Mouse (Mus musculus) MEL (cell line): ENCODE measurements around the gene Azi2. TPM values are rescaled to one million over a fixed set of nuclear protein-coding genes. Genes with fewer than 3 reads are reported as not detected.

Experiments
- DNase-seq: peaks from one replicate; pipeline ENCODE4 v3.0.0; 2011; ENCODE audit warnings: low read depth, low spot score
- H3K27ac ChIP-seq: 2 replicates; pipeline ENCODE4 v1.5.1; 2012; ENCODE audit warnings: low read depth, mild to moderate bottlenecking, control low read depth, low read length, moderate library complexity; ENCODE audit not compliant: control insufficient read depth
- H3K27me3 ChIP-seq, 2 experiments: fragments of 150-350 bp in 1 of 2; sonication (generic) in 1 of 2; 2 replicates each; pipeline ENCODE4 v1.6.1; 2012; ENCODE audit warnings: low read length in 2 of 2, mild to moderate bottlenecking in 2 of 2, improper control_type of control experiment in 1 of 2, moderate library complexity in 1 of 2; ENCODE audit not compliant: insufficient read depth in 2 of 2, control insufficient read depth in 1 of 2
- H3K36me3 ChIP-seq, 2 experiments: 2 replicates each; pipeline ENCODE4 v1.6.1; 2012 to 2014; ENCODE audit warnings: low read length in 2 of 2, improper control_type of control experiment in 1 of 2, inconsistent platforms in 1 of 2, mild to moderate bottlenecking in 1 of 2; ENCODE audit not compliant: insufficient read depth in 2 of 2, control insufficient read depth in 1 of 2
- H3K4me1 ChIP-seq, 2 experiments: fragments of 150-350 bp in 1 of 2; sonication (generic) in 1 of 2; 2 replicates each; pipeline ENCODE4 v1.6.1; 2012; ENCODE audit warnings: low read length in 2 of 2, improper control_type of control experiment in 1 of 2, mild to moderate bottlenecking in 1 of 2; ENCODE audit not compliant: insufficient read depth in 2 of 2, control insufficient read depth in 1 of 2
- H3K4me3 ChIP-seq, 2 experiments: fragments of 150-350 bp in 1 of 2; sonication (generic) in 1 of 2; 2 replicates each; pipeline ENCODE4 v1.5.1; 2012; ENCODE audit warnings: low read depth in 2 of 2, low read length in 2 of 2, mild to moderate bottlenecking in 2 of 2, moderate library complexity in 2 of 2, control low read depth in 1 of 2, improper control_type of control experiment in 1 of 2; ENCODE audit not compliant: control insufficient read depth in 1 of 2, insufficient read depth in 1 of 2
- H3K79me2 ChIP-seq: 2 replicates; pipeline ENCODE4 v1.6.1; 2012; ENCODE audit warnings: mild to moderate bottlenecking, low read length, moderate library complexity; ENCODE audit not compliant: control insufficient read depth, poor library complexity, insufficient read depth
- H3K9ac ChIP-seq: 2 replicates; pipeline ENCODE4 v1.6.1; 2012; ENCODE audit warnings: low read depth, mild to moderate bottlenecking, control low read depth, low read length, moderate library complexity; ENCODE audit not compliant: control insufficient read depth, poor library complexity, severe bottlenecking
- H3K9me3 ChIP-seq: fragments of 150-350 bp; sonication (generic); replicated peaks from 2 replicates; pipeline ENCODE4 v1.6.1; 2012; ENCODE audit warnings: mild to moderate bottlenecking, low read length, improper control_type of control experiment, moderate library complexity; ENCODE audit not compliant: insufficient read depth
- CTCF ChIP-seq, 3 experiments: IDR thresholded peaks in 2 of 3; conservative IDR thresholded peaks in 1 of 3; 2 replicates each; pipeline ENCODE4 v1.5.1; 2011 to 2012; ENCODE audit warnings: low read length in 3 of 3, low read depth in 2 of 3, mild to moderate bottlenecking in 2 of 3, improper control_type of control experiment in 1 of 3, inconsistent platforms in 1 of 3, mixed read lengths in 1 of 3, moderate library complexity in 1 of 3; ENCODE audit not compliant: control insufficient read depth in 1 of 3, insufficient read depth in 1 of 3, poor library complexity in 1 of 3, severe bottlenecking in 1 of 3
- E2F4 ChIP-seq: IDR thresholded peaks from 2 replicates; pipeline ENCODE4 v1.6.1; 2011; ENCODE audit warnings: low read depth, low read length, improper control_type of control experiment, borderline replicate concordance
- ELF1 ChIP-seq: IDR thresholded peaks from 2 replicates; pipeline ENCODE4 v1.6.1; 2014; ENCODE audit warnings: low read depth, mild to moderate bottlenecking, inconsistent platforms, low read length, improper control_type of control experiment, moderate library complexity
- EP300 ChIP-seq, 2 experiments: IDR thresholded peaks; 2 replicates each; pipeline ENCODE4 v1.6.1; 2011; ENCODE audit warnings: improper control_type of control experiment in 2 of 2, low read length in 2 of 2, low read depth in 1 of 2, mild to moderate bottlenecking in 1 of 2
- ETS1 ChIP-seq: IDR thresholded peaks from 2 replicates; pipeline ENCODE4 v1.6.1; 2012; ENCODE audit warnings: low read depth, mild to moderate bottlenecking, inconsistent platforms, low read length, improper control_type of control experiment, moderate library complexity
- GABPA ChIP-seq: IDR thresholded peaks from 2 replicates; pipeline ENCODE4 v1.6.1; 2012; ENCODE audit warnings: low read depth, mild to moderate bottlenecking, inconsistent platforms, low read length, improper control_type of control experiment, moderate library complexity
- GATA1 ChIP-seq: IDR thresholded peaks from 2 replicates; pipeline ENCODE4 v1.6.1; 2011; ENCODE audit warnings: low read depth, low read length, improper control_type of control experiment
- MAX ChIP-seq: IDR thresholded peaks from 2 replicates; pipeline ENCODE4 v1.6.1; 2011; ENCODE audit warnings: low read length, improper control_type of control experiment
- MEF2A ChIP-seq: IDR thresholded peaks from 2 replicates; pipeline ENCODE4 v1.6.1; 2014; ENCODE audit warnings: low read depth, mild to moderate bottlenecking, inconsistent platforms, low read length, improper control_type of control experiment; ENCODE audit not compliant: poor library complexity, insufficient replicate concordance, severe bottlenecking; ENCODE audit errors: extremely low read depth
- MXI1 ChIP-seq: IDR thresholded peaks from 2 replicates; pipeline ENCODE4 v1.6.1; 2011; ENCODE audit warnings: mild to moderate bottlenecking, low read depth, low read length, improper control_type of control experiment
- POLR2AphosphoS2 ChIP-seq: IDR thresholded peaks from 2 replicates; pipeline ENCODE4 v1.6.1; 2011; ENCODE audit warnings: low read length, improper control_type of control experiment
- POLR2AphosphoS5 ChIP-seq: IDR thresholded peaks from 2 replicates; pipeline ENCODE4 v1.6.1; 2012; ENCODE audit warnings: low read depth, borderline replicate concordance, mild to moderate bottlenecking, inconsistent platforms, low read length, moderate library complexity, mixed read lengths
- RCOR1 ChIP-seq: IDR thresholded peaks from 2 replicates; pipeline ENCODE4 v1.6.1; 2012; ENCODE audit warnings: low read depth, mild to moderate bottlenecking, inconsistent platforms, low read length, improper control_type of control experiment
- TAL1 ChIP-seq: IDR thresholded peaks from 2 replicates; pipeline ENCODE4 v1.6.1; 2012; ENCODE audit warnings: mild to moderate bottlenecking, inconsistent platforms, low read length, moderate library complexity, mixed read lengths
- TBP ChIP-seq: IDR thresholded peaks from 2 replicates; pipeline ENCODE4 v1.8.0; 2011; ENCODE audit warnings: low read depth, low read length, improper control_type of control experiment
- TCF12 ChIP-seq: IDR thresholded peaks from 2 replicates; pipeline ENCODE4 v1.6.1; 2014; ENCODE audit warnings: low read depth, mild to moderate bottlenecking, inconsistent platforms, low read length, improper control_type of control experiment, moderate library complexity
- USF2 ChIP-seq, 2 experiments: IDR thresholded peaks; 2 replicates each; pipeline ENCODE4 v1.6.1; 2011 to 2012; ENCODE audit warnings: improper control_type of control experiment in 2 of 2, low read length in 2 of 2, borderline replicate concordance in 1 of 2, inconsistent platforms in 1 of 2, low read depth in 1 of 2, mild to moderate bottlenecking in 1 of 2; ENCODE audit not compliant: insufficient read depth in 1 of 2
- ZC3H11A ChIP-seq: IDR thresholded peaks from 2 replicates; pipeline ENCODE4 v1.6.1; 2012; ENCODE audit warnings: low read depth, mild to moderate bottlenecking, inconsistent platforms, low read length, improper control_type of control experiment
- ZNF384 ChIP-seq: IDR thresholded peaks from 2 replicates; pipeline ENCODE4 v1.6.1; 2012; ENCODE audit warnings: low read depth, mild to moderate bottlenecking, inconsistent platforms, low read length, improper control_type of control experiment
- polyA plus RNA-seq, 2 experiments: library from polyadenylated mRNA; stranded (reverse) in 1 of 2; unstranded in 1 of 2; fragments of >175 nt in 1 of 2; fragments of >200 nt in 1 of 2; gene quantifications; 2 replicates each; pipeline versions ENCODE4 v1.2.1 to v1.2.4; 2012; ENCODE audit warnings: low replicate concordance in 2 of 2, low read depth in 1 of 2; ENCODE audit not compliant: insufficient read length in 2 of 2, insufficient read depth in 1 of 2, missing spikeins in 1 of 2
- total RNA-seq: library from RNA; depleted of rRNA; stranded (reverse); fragments of 300-350 nt; gene quantifications from 2 replicates; pipeline ENCODE4 v1.2.3, GENCODE M21; 2012

Gene Azi2
- total and polyA plus RNA-seq, 3 experiments, result 51.8 to 546 (median 60.7) TPM

DNA sequence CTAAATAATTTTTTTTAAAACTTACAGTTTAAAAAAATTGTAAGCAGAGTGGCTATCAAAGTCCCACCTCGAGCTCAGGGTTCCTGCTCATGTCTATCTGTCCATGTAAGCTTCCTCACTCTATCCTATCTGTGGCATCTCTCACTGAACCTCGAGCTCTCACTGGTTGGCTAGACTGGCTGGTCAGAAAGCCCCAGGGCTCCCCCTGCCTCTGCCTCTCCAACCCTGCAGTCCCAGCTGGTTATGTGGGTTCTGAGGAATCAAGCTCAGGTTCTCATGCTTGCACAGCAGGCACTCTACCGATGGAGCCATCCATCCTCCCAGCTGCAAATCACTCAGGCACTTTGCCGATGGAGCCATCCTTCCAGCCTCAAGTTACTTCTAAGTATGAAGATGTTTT lies 10.8 kb upstream of the Azi2 start (continued):
- TF ChIP-seq ZNF384 (peak; percentile 65), RCOR1 (peak; percentile 22; the same call in 1 of the 2 replicates)
- TF ChIP-seq, all 39 proteins: peak for 14

- Histone ChIP-seq H3K36me3 (peaks cover 0 to 26% of the 10 kb centered on the region in 2 experiments; a peak in 2 of 4 replicates), H3K4me1 (peaks cover 9 to 16% of the 10 kb centered on the region in 2 experiments), H3K79me2 (no peaks in the 10 kb centered on the region), H3K9ac (no peak overlapping the region), H3K27ac (peak overlapping the region; percentile 71), H3K4me3 (peak overlapping the region in 1 of 2 experiments; percentile 2; a peak in 1 of 4 replicates), H3K27me3 (no peaks in the 10 kb centered on the region), H3K9me3 (no peaks in the 10 kb centered on the region)
- no peak for TF ChIP-seq MAX
- TF ChIP-seq MEF2A, result no peak
- no peak for TF ChIP-seq GABPA
- TF ChIP-seq ZC3H11A, result no peak
- TF ChIP-seq TBP, result no peak
- TF ChIP-seq POLR2AphosphoS2, result no peak
- peak; percentile 72 for TF ChIP-seq TCF12
- TF ChIP-seq GATA1, result peak; percentile 84
- peak; percentile 47; the same call in 1 of the 2 replicates for TF ChIP-seq ELF1
- no peak for TF ChIP-seq USF2 (IDR thresholded peaks at IDR 0.05; ENCODE audit: borderline replicate concordance in 1 of 2, insufficient read depth in 1 of 2, low read depth in 1 of 2, low read length in 2 of 2)
- peak; percentile 83 to 86 for TF ChIP-seq EP300 (IDR thresholded peaks at IDR 0.05; ENCODE audit: low read depth in 1 of 2, low read length in 2 of 2)
- peak; percentile 23 for TF ChIP-seq TAL1
- TF ChIP-seq CTCF (IDR thresholded peaks at IDR 0.05 in 2 of 3, conservative IDR thresholded peaks at IDR 0.05 in 1 of 3; ENCODE audit: control insufficient read depth in 1 of 3, insufficient read depth in 1 of 3, low read depth in 2 of 3, low read length in 3 of 3, poor library complexity in 1 of 3, severe bottlenecking in 1 of 3), result no peak
- TF ChIP-seq POLR2AphosphoS5, result no peak
- peak; percentile 78 for TF ChIP-seq ETS1
- TF ChIP-seq E2F4, result no peak
- DNase-seq, result peak; percentile 78
Observed at GRCm38 (mm10) chr9:118030252-118030651, 10.0 kb upstream of the Azi2 start.

GRCm38 (mm10) chr9:118031694-118032093 lies 8.6 kb upstream of the Azi2 start:
- no peaks in the 10 kb centered on the region; the same call in 1 of the 2 replicates for H3K79me2 ChIP-seq
- no peaks in the 10 kb centered on the region for H3K9me3 ChIP-seq
- H3K4me1 ChIP-seq, result peaks cover 9 to 17% of the 10 kb centered on the region in 2 experiments
- peak; percentile 60 for DNase-seq
- H3K9ac ChIP-seq, result peak overlapping the region; percentile 31; the same call in 1 of the 2 replicates
- TF ChIP-seq MXI1, result no peak
- 0 out of 2 replicates have a peak, but pooled peaks have one; percentile 13 for TF ChIP-seq TCF12
- TF ChIP-seq EP300 (IDR thresholded peaks at IDR 0.05; ENCODE audit: low read depth in 1 of 2, low read length in 2 of 2), result 0 out of 4 replicates have a peak, but pooled peaks of 1 of the 2 experiments have one; percentile 11
- no peak for TF ChIP-seq USF2 (IDR thresholded peaks at IDR 0.05; ENCODE audit: borderline replicate concordance in 1 of 2, insufficient read depth in 1 of 2, low read depth in 1 of 2, low read length in 2 of 2)
- no peaks in the 10 kb centered on the region for H3K27me3 ChIP-seq
- no peak overlapping the region for H3K4me3 ChIP-seq
- H3K27ac ChIP-seq, result peak overlapping the region; percentile 57; the same call in 1 of the 2 replicates
- peaks cover 0 to 31% of the 10 kb centered on the region in 2 experiments; a peak in 2 of 4 replicates for H3K36me3 ChIP-seq
